7 mouse cellular contexts compared by ENCODE assay signal in genomic region chr8:11551497-11551896, GRCm38 (mm10). TPM values are rescaled to one million over a fixed set of nuclear protein-coding genes. Genes with fewer than 3 reads are reported as not detected.
DNase-seq lines count a peak whose midpoint lies in the region; ATAC-seq and TF ChIP-seq lines count a peak whose summit lies in the region.
"Not testable (repeated sequence)": the region's sequence is repeated elsewhere in the genome, so short reads cannot be mapped to it uniquely, and the experiment has no call there.

No protein-coding gene starts in this region.

- H3K36me3 ChIP-seq in MEL (ENCODE audit: control insufficient read depth in 1 of 2, insufficient read depth in 2 of 2, low read length in 2 of 2): peaks cover 0 to 13% of the 10 kb centered on the region in 2 experiments; a peak in 2 of 4 replicates
- H3K36me3 ChIP-seq in heart, embryonic 13.5 days: peaks cover 15% of the 10 kb centered on the region
- H3K36me3 ChIP-seq in limb, embryonic 10.5 days: peaks cover 15% of the 10 kb centered on the region
- not testable (repeated sequence) for H3K36me3 ChIP-seq in lung, postnatal 0 days (ENCODE audit: insufficient read depth, low read length); stomach, postnatal 0 days (ENCODE audit: control insufficient read depth, insufficient read depth, low read length)

- not testable (repeated sequence) for H3K9me3 ChIP-seq in MEL (replicated peaks; ENCODE audit: insufficient read depth, low read length); heart, embryonic 13.5 days; limb, embryonic 10.5 days (replicated peaks); lung, postnatal 0 days (ENCODE audit: low read length); stomach, postnatal 0 days (ENCODE audit: control insufficient read depth, low read length)

- not testable (repeated sequence) for TF ChIP-seq POLR2A in MEL (IDR thresholded peaks at IDR 0.05; ENCODE audit: control insufficient read depth in 1 of 2, insufficient read depth in 1 of 2, low read depth in 1 of 2, low read length in 2 of 2, poor library complexity in 1 of 2)

- 0 out of 4 replicates have a peak, but pooled peaks of 1 of the 2 experiments have one; percentile 23 for TF ChIP-seq EP300 in MEL (IDR thresholded peaks at IDR 0.05; ENCODE audit: low read depth in 1 of 2, low read length in 2 of 2)
- TF ChIP-seq EP300 in lung, postnatal 0 days (IDR thresholded peaks at IDR 0.05); stomach, postnatal 0 days (optimal IDR thresholded peaks at IDR 0.05): not testable (repeated sequence)

- not testable (repeated sequence) for H3K79me2 ChIP-seq in MEL (ENCODE audit: control insufficient read depth, insufficient read depth, low read length, poor library complexity)

- not testable (repeated sequence) for H3K27me3 ChIP-seq in MEL (ENCODE audit: control insufficient read depth in 1 of 2, insufficient read depth in 2 of 2, low read length in 2 of 2); heart, embryonic 13.5 days (replicated peaks); limb, embryonic 10.5 days (ENCODE audit: low read depth, poor library complexity, severe bottlenecking); lung, postnatal 0 days (replicated peaks; ENCODE audit: insufficient read depth, low read length); stomach, postnatal 0 days (ENCODE audit: control insufficient read depth, insufficient read depth, low read length)

- not testable (repeated sequence) for ATAC-seq in heart, embryonic 13.5 days (ENCODE audit: extremely low read depth, insufficient number of reproducible peaks, low FRiP score, low TSS enrichment); lung, postnatal 0 days; stomach, postnatal 0 days (ENCODE audit: low FRiP score, low TSS enrichment)

- peak; percentile 30 for DNase-seq in CD4-positive, CD25-positive, alpha-beta regulatory T cell, adult 2 months (ENCODE audit: low read depth, low spot score)
- DNase-seq in MEL (ENCODE audit: low read depth, low spot score): peak; percentile 82
- DNase-seq in induced T-regulatory cell, adult 2 months (ENCODE audit: low read depth): peak; percentile 49
- not testable (repeated sequence) for DNase-seq in limb, embryonic 10.5 days (ENCODE audit: low spot score); lung, postnatal 0 days (ENCODE audit: low spot score); stomach, postnatal 0 days (ENCODE audit: low spot score)

- peak overlapping the region; percentile 77; the same call in 1 of the 2 replicates for H3K4me2 ChIP-seq in heart, embryonic 13.5 days
- not testable (repeated sequence) for H3K4me2 ChIP-seq in lung, postnatal 0 days (replicated peaks; ENCODE audit: low read depth, low read length); stomach, postnatal 0 days (replicated peaks; ENCODE audit: low read depth)

- peak overlapping the region; percentile 71 to 77 for H3K4me3 ChIP-seq in MEL (ENCODE audit: control insufficient read depth in 1 of 2, insufficient read depth in 1 of 2, low read depth in 2 of 2, low read length in 2 of 2)
- not testable (repeated sequence) for H3K4me3 ChIP-seq in heart, embryonic 13.5 days; lung, postnatal 0 days (ENCODE audit: low read depth, low read length); stomach, postnatal 0 days (ENCODE audit: low read depth, low read length)
- 0 out of 2 replicates have a peak overlapping the region, but pooled peaks have one; percentile 88 for H3K4me3 ChIP-seq in limb, embryonic 10.5 days

- peak overlapping the region; percentile 63 for H3K9ac ChIP-seq in MEL (ENCODE audit: control insufficient read depth, low read depth, low read length, poor library complexity, severe bottlenecking)
- H3K9ac ChIP-seq in heart, embryonic 13.5 days; lung, postnatal 0 days (replicated peaks; ENCODE audit: low read depth); stomach, postnatal 0 days (ENCODE audit: low read length): not testable (repeated sequence)

- 82% methylated on average over 4 of the region's 4 CpGs for WGBS in heart, embryonic 13.5 days
- WGBS in limb, embryonic 10.5 days: 91% methylated on average over 4 of the region's 4 CpGs
- 78% methylated on average over 3 of the region's 4 CpGs for WGBS in lung, postnatal 0 days
- WGBS in stomach, postnatal 0 days: 60% methylated on average over 3 of the region's 4 CpGs

- peaks cover 6 to 14% of the 10 kb centered on the region in 2 experiments for H3K4me1 ChIP-seq in MEL (ENCODE audit: control insufficient read depth in 1 of 2, insufficient read depth in 2 of 2, low read length in 2 of 2)
- peaks cover 24% of the 10 kb centered on the region for H3K4me1 ChIP-seq in heart, embryonic 13.5 days
- peaks cover 32% of the 10 kb centered on the region for H3K4me1 ChIP-seq in limb, embryonic 10.5 days
- not testable (repeated sequence) for H3K4me1 ChIP-seq in lung, postnatal 0 days (ENCODE audit: insufficient read depth, low read depth, low read length); stomach, postnatal 0 days (replicated peaks; ENCODE audit: control insufficient read depth, insufficient read depth)

- TF ChIP-seq CTCF in MEL (IDR thresholded peaks at IDR 0.05 in 2 of 3, conservative IDR thresholded peaks at IDR 0.05 in 1 of 3; ENCODE audit: control insufficient read depth in 1 of 3, insufficient read depth in 1 of 3, low read depth in 2 of 3, low read length in 3 of 3, poor library complexity in 1 of 3, severe bottlenecking in 1 of 3): peak in 2 of 3 experiments; percentile 27 to 48; a peak in 3 of 6 replicates
- peak; percentile 29 for TF ChIP-seq CTCF in lung, postnatal 0 days (IDR thresholded peaks at IDR 0.05)
- TF ChIP-seq CTCF in stomach, postnatal 0 days (IDR thresholded peaks at IDR 0.05; ENCODE audit: low read depth): peak; percentile 41

- not testable (repeated sequence) for TF ChIP-seq RAD21 in MEL (IDR thresholded peaks at IDR 0.05; ENCODE audit: low read depth, low read length)

- H3K27ac ChIP-seq in MEL (ENCODE audit: control insufficient read depth, low read depth, low read length): peak overlapping the region; percentile 55
- not testable (repeated sequence) for H3K27ac ChIP-seq in heart, embryonic 13.5 days (replicated peaks); lung, postnatal 0 days (ENCODE audit: low read length); stomach, postnatal 0 days (replicated peaks)
- H3K27ac ChIP-seq in limb, embryonic 10.5 days: peak overlapping the region; percentile 92; the same call in 1 of the 2 replicates

TF ChIP-seq in MEL, 35 proteins besides CTCF, POLR2A, EP300 and RAD21:
- TF ChIP-seq NELFE (IDR thresholded peaks at IDR 0.05; ENCODE audit: low read depth, low read length) (0 out of 2 replicates have a peak, but pooled peaks have one; percentile 36), GATA1 (IDR thresholded peaks at IDR 0.05; ENCODE audit: low read depth, low read length) (0 out of 2 replicates have a peak, but pooled peaks have one; percentile 6), MAZ (IDR thresholded peaks at IDR 0.05; ENCODE audit: low read depth, low read length) (0 out of 2 replicates have a peak, but pooled peaks have one; percentile 30), MXI1 (IDR thresholded peaks at IDR 0.05; ENCODE audit: low read depth, low read length) (peak; percentile 60; the same call in 1 of the 2 replicates), TBP (IDR thresholded peaks at IDR 0.05; ENCODE audit: low read depth, low read length) (0 out of 2 replicates have a peak, but pooled peaks have one; percentile 43), SIN3A (IDR thresholded peaks at IDR 0.05; ENCODE audit: low read length) (peak; percentile 35; the same call in 1 of the 2 replicates), ZNF384 (IDR thresholded peaks at IDR 0.05; ENCODE audit: low read depth, low read length) (peak; percentile 64)

RNA-seq across cellular contexts. Expression of gene Cars2, which starts 0.9 kb away (rescaled TPM):
- total RNA-seq in MEL (2012; rRNA removed): 60.1 and 62.8 TPM in 2 replicates
- 10 to 100 TPM in 1 of 2 experiments, not detected in 1; 63.8 TPM for polyA plus RNA-seq in MEL (2012; ENCODE audit: insufficient read depth in 1 of 2, insufficient read length in 2 of 2, low read depth in 1 of 2, low replicate concordance in 2 of 2, missing spikeins in 1 of 2)
- polyA plus RNA-seq in heart, embryonic 13.5 days (2015; fragmentation: Nextera tagmentation; extraction: Ambion mirVana): 24.8 and 27.1 TPM in 2 replicates
- 18.4 and 20.1 TPM in 2 replicates for polyA plus RNA-seq in limb, embryonic 10.5 days (2016; fragmentation: Nextera tagmentation; extraction: Ambion mirVana)
- polyA plus RNA-seq in lung, postnatal 0 days (2015; fragmentation: Nextera tagmentation; extraction: Ambion mirVana): 13.7 and 16.5 TPM in 2 replicates
- polyA plus RNA-seq in stomach, postnatal 0 days (2015; fragmentation: Nextera tagmentation; extraction: Ambion mirVana): 11.7 and 13.1 TPM in 2 replicates

RNA-seq across cellular contexts. Expression of gene Ing1, which starts 3.9 kb away (rescaled TPM):
- total RNA-seq in MEL (2012; rRNA removed): 35.9 and 36.2 TPM in 2 replicates
- 10 to 100 TPM in 1 of 2 experiments, not detected in 1; 91.0 TPM for polyA plus RNA-seq in MEL (2012; ENCODE audit: insufficient read depth in 1 of 2, insufficient read length in 2 of 2, low read depth in 1 of 2, low replicate concordance in 2 of 2, missing spikeins in 1 of 2)
- 20.7 and 21.0 TPM in 2 replicates for polyA plus RNA-seq in heart, embryonic 13.5 days (2015; fragmentation: Nextera tagmentation; extraction: Ambion mirVana)
- polyA plus RNA-seq in limb, embryonic 10.5 days (2016; fragmentation: Nextera tagmentation; extraction: Ambion mirVana): 39.7 and 40.8 TPM in 2 replicates
- polyA plus RNA-seq in lung, postnatal 0 days (2015; fragmentation: Nextera tagmentation; extraction: Ambion mirVana): 40.9 and 42.5 TPM in 2 replicates
- polyA plus RNA-seq in stomach, postnatal 0 days (2015; fragmentation: Nextera tagmentation; extraction: Ambion mirVana): 23.1 and 23.2 TPM in 2 replicates

RNA-seq across cellular contexts. Expression of gene Naxd, which starts 54.2 kb away (rescaled TPM):
- 54.8 and 60.9 TPM in 2 replicates for total RNA-seq in MEL (2012; rRNA removed)
- polyA plus RNA-seq in MEL (2012; ENCODE audit: insufficient read depth in 1 of 2, insufficient read length in 2 of 2, low read depth in 1 of 2, low replicate concordance in 2 of 2, missing spikeins in 1 of 2): 10 to 100 TPM in 1 of 2 experiments, not detected in 1; 72.3 TPM
- polyA plus RNA-seq in heart, embryonic 13.5 days (2015; fragmentation: Nextera tagmentation; extraction: Ambion mirVana): 73.5 and 77.8 TPM in 2 replicates
- polyA plus RNA-seq in limb, embryonic 10.5 days (2016; fragmentation: Nextera tagmentation; extraction: Ambion mirVana): 105 and 116 TPM in 2 replicates
- 201 and 223 TPM in 2 replicates for polyA plus RNA-seq in lung, postnatal 0 days (2015; fragmentation: Nextera tagmentation; extraction: Ambion mirVana)
- 79.1 and 84.8 TPM in 2 replicates for polyA plus RNA-seq in stomach, postnatal 0 days (2015; fragmentation: Nextera tagmentation; extraction: Ambion mirVana)
